Mouse (Mus musculus) stomach, embryonic 15.5 days (tissue): Measurements from ENCODE around the gene Npas1. TPM values are rescaled to one million over a fixed set of nuclear protein-coding genes. Genes with fewer than 3 reads are reported as not detected.
A peak's percentile ranks its signal among the peaks of the same experiment; 100 is the strongest.

Source experiments
- ATAC-seq: fragments of 200-750 bp; cut with Nextera tagmentation; 2 replicates; pipeline ENCODE4 v1.8.0; 2017; ENCODE audit warnings: low read depth, moderate number of reproducible peaks, moderate TSS enrichment; ENCODE audit not compliant: insufficient read depth, low FRiP score
- H3K27ac ChIP-seq: fragments of 300-500 bp; sonication (generic); 2 replicates; pipeline ENCODE4 v1.5.1; 2015; ENCODE audit warnings: mild to moderate bottlenecking, inconsistent platforms
- H3K27me3 ChIP-seq: fragments of 300-500 bp; sonication (generic); replicated peaks from 2 replicates; pipeline ENCODE4 v1.6.1; 2015; ENCODE audit warnings: inconsistent platforms
- H3K36me3 ChIP-seq: fragments of 300-500 bp; sonication (generic); 2 replicates; pipeline ENCODE4 v1.6.1; 2015; ENCODE audit warnings: inconsistent platforms
- H3K4me1 ChIP-seq: fragments of 300-500 bp; sonication (generic); 2 replicates; pipeline ENCODE4 v1.6.1; 2015; ENCODE audit warnings: inconsistent platforms
- H3K4me2 ChIP-seq: fragments of 300-500 bp; sonication (generic); 2 replicates; pipeline ENCODE4 v1.6.1; 2015; ENCODE audit warnings: mild to moderate bottlenecking, inconsistent platforms
- H3K4me3 ChIP-seq: fragments of 300-500 bp; sonication (generic); replicated peaks from 2 replicates; pipeline ENCODE4 v1.5.1; 2015; ENCODE audit warnings: inconsistent platforms
- H3K9ac ChIP-seq: fragments of 300-500 bp; sonication (generic); 2 replicates; pipeline ENCODE4 v1.6.1; 2015; ENCODE audit warnings: inconsistent platforms
- H3K9me3 ChIP-seq: fragments of 300-500 bp; sonication (generic); 2 replicates; pipeline ENCODE4 v1.6.1; 2016; ENCODE audit warnings: inconsistent platforms
- WGBS: fragments of 180-500 bp; shearing (Covaris S2); methylation state at CpG from one replicate; pipeline ENCODE4 v1.1.7; 2015; 5-methylcytosine and 5-hydroxymethylcytosine counted together
- polyA plus RNA-seq: library from polyadenylated mRNA; unstranded; fragments of >200 nt; fragmentation: Nextera tagmentation; extraction: Ambion mirVana; gene quantifications from 2 replicates; pipeline ENCODE4 v1.2.1, GENCODE M21; 2015

Npas1 gene
- polyA plus RNA-seq, 1 experiment from 2014 or later, result 0.33 TPM

- Histone ChIP-seq H3K9me3 (no peaks in the 10 kb centered on the region), H3K9ac (no peak overlapping the region), H3K4me1 (peaks cover 7% of the 10 kb centered on the region; the same call in 1 of the 2 replicates), H3K27me3 (no peaks in the 10 kb centered on the region), H3K36me3 (peaks cover 3% of the 10 kb centered on the region; the same call in 1 of the 2 replicates), H3K27ac (no peak overlapping the region), H3K4me2 (no peak overlapping the region), H3K4me3 (no peak overlapping the region)
- WGBS, result 69% methylated on average over 6 of the region's 6 CpGs
- ATAC-seq, result no peak
These were observed 25.9 kb downstream of the Npas1 start for GRCm38 (mm10) chr7:16451656-16452055.

- Histone ChIP-seq H3K4me1 (no peaks in the 10 kb centered on the region), H3K36me3 (no peaks in the 10 kb centered on the region), H3K4me3 (no peak overlapping the region), H3K27ac (no peak overlapping the region), H3K9me3 (no peaks in the 10 kb centered on the region), H3K9ac (no peak overlapping the region), H3K27me3 (no peaks in the 10 kb centered on the region), H3K4me2 (no peak overlapping the region)
- ATAC-seq, result no peak
These were observed 36.3 kb downstream of the Npas1 start for GRCm38 (mm10) chr7:16441241-16441640.

- 83% methylated on average over 9 of the region's 9 CpGs for WGBS
- Histone ChIP-seq H3K9me3 (no peaks in the 10 kb centered on the region), H3K4me2 (no peak overlapping the region), H3K27ac (no peak overlapping the region), H3K9ac (no peak overlapping the region), H3K36me3 (peaks cover 56% of the 10 kb centered on the region), H3K27me3 (no peaks in the 10 kb centered on the region), H3K4me1 (no peaks in the 10 kb centered on the region), H3K4me3 (no peak overlapping the region)
- ATAC-seq, result no peak
These were observed 42.4 kb downstream of the Npas1 start for GRCm38 (mm10) chr7:16435088-16435487.

- Histone ChIP-seq H3K27ac (no peak overlapping the region), H3K9ac (no peak overlapping the region), H3K27me3 (no peaks in the 10 kb centered on the region), H3K4me3 (no peak overlapping the region), H3K36me3 (peaks cover 73% of the 10 kb centered on the region), H3K4me2 (no peak overlapping the region), H3K9me3 (no peaks in the 10 kb centered on the region), H3K4me1 (no peaks in the 10 kb centered on the region)
- no peak for ATAC-seq
- WGBS, result 67% methylated on average over 3 of the region's 3 CpGs
These were observed 44.1 kb downstream of the Npas1 start for GRCm38 (mm10) chr7:16433352-16433971.

- no peak overlapping the region for H3K4me2 ChIP-seq
- H3K4me3 ChIP-seq, result no peak overlapping the region
- no peak overlapping the region for H3K9ac ChIP-seq
- H3K27me3 ChIP-seq, result no peaks in the 10 kb centered on the region
- peaks cover 79% of the 10 kb centered on the region for H3K36me3 ChIP-seq
- no peaks in the 10 kb centered on the region for H3K4me1 ChIP-seq
- H3K27ac ChIP-seq, result no peak overlapping the region
- peak; percentile 69 for ATAC-seq
- 56% methylated on average over 4 of the region's 4 CpGs for WGBS
- H3K9me3 ChIP-seq, result no peaks in the 10 kb centered on the region
These were observed 51.3 kb downstream of the Npas1 start for GRCm38 (mm10) chr7:16426129-16426729.

GRCm38 (mm10) chr7:16425721-16426120 lies 51.8 kb downstream of the Npas1 start:
- no peak overlapping the region for H3K4me2 ChIP-seq
- H3K4me3 ChIP-seq, result no peak overlapping the region
- 88% methylated on average over 10 of the region's 10 CpGs for WGBS
- H3K36me3 ChIP-seq, result peaks cover 79% of the 10 kb centered on the region
- no peaks in the 10 kb centered on the region for H3K4me1 ChIP-seq
- H3K27me3 ChIP-seq, result no peaks in the 10 kb centered on the region
- no peak overlapping the region for H3K27ac ChIP-seq
- no peak for ATAC-seq
- H3K9ac ChIP-seq, result no peak overlapping the region
- no peaks in the 10 kb centered on the region for H3K9me3 ChIP-seq

GRCm38 (mm10) chr7:16423731-16424130 lies 53.8 kb downstream of the Npas1 start:
- ATAC-seq, result no peak
- no peaks in the 10 kb centered on the region for H3K9me3 ChIP-seq
- no peak overlapping the region for H3K4me2 ChIP-seq
- no peak overlapping the region for H3K9ac ChIP-seq
- H3K36me3 ChIP-seq, result peaks cover 70% of the 10 kb centered on the region
- H3K4me3 ChIP-seq, result no peak overlapping the region
- 88% methylated on average over 9 of the region's 9 CpGs for WGBS
- H3K4me1 ChIP-seq, result no peaks in the 10 kb centered on the region
- no peaks in the 10 kb centered on the region for H3K27me3 ChIP-seq
- no peak overlapping the region for H3K27ac ChIP-seq

- Histone ChIP-seq H3K9me3 (no peaks in the 10 kb centered on the region), H3K27ac (no peak overlapping the region), H3K4me3 (no peak overlapping the region), H3K9ac (no peak overlapping the region), H3K36me3 (peaks cover 60% of the 10 kb centered on the region), H3K4me1 (no peaks in the 10 kb centered on the region), H3K4me2 (no peak overlapping the region), H3K27me3 (no peaks in the 10 kb centered on the region)
- ATAC-seq, result no peak
- WGBS, result 83% methylated on average over 18 of the region's 18 CpGs
These were observed 55.2 kb downstream of the Npas1 start for GRCm38 (mm10) chr7:16422222-16422856.

GRCm38 (mm10) chr7:16420493-16421118 lies 56.9 kb downstream of the Npas1 start:
- ATAC-seq, result peak; percentile 75
- H3K36me3 ChIP-seq, result peaks cover 54% of the 10 kb centered on the region
- H3K4me1 ChIP-seq, result no peaks in the 10 kb centered on the region
- H3K4me2 ChIP-seq, result no peak overlapping the region
- H3K9ac ChIP-seq, result no peak overlapping the region
- H3K4me3 ChIP-seq, result no peak overlapping the region
- 81% methylated on average over 8 of the region's 8 CpGs for WGBS
- peak overlapping the region; percentile 70 for H3K27ac ChIP-seq
- no peaks in the 10 kb centered on the region for H3K9me3 ChIP-seq
- no peaks in the 10 kb centered on the region for H3K27me3 ChIP-seq

GRCm38 (mm10) chr7:16418713-16419112 lies 58.8 kb downstream of the Npas1 start:
- H3K9me3 ChIP-seq, result no peaks in the 10 kb centered on the region
- H3K4me3 ChIP-seq, result no peak overlapping the region
- no peak overlapping the region for H3K27ac ChIP-seq
- no peak overlapping the region for H3K9ac ChIP-seq
- WGBS, result 84% methylated on average over 5 of the region's 5 CpGs
- no peaks in the 10 kb centered on the region for H3K27me3 ChIP-seq
- no peaks in the 10 kb centered on the region for H3K4me1 ChIP-seq
- H3K4me2 ChIP-seq, result no peak overlapping the region
- H3K36me3 ChIP-seq, result peaks cover 40% of the 10 kb centered on the region
- ATAC-seq, result no peak

- Histone ChIP-seq H3K9me3 (no peaks in the 10 kb centered on the region), H3K27ac (no peak overlapping the region), H3K27me3 (no peaks in the 10 kb centered on the region), H3K36me3 (peaks cover 35% of the 10 kb centered on the region), H3K9ac (no peak overlapping the region), H3K4me2 (no peak overlapping the region), H3K4me3 (no peak overlapping the region), H3K4me1 (peaks cover 7% of the 10 kb centered on the region; the same call in 1 of the 2 replicates)
- 85% methylated on average over 10 of the region's 10 CpGs for WGBS
- no peak for ATAC-seq
These were observed 60.3 kb downstream of the Npas1 start for GRCm38 (mm10) chr7:16417141-16417771.

- Histone ChIP-seq H3K4me3 (no peak overlapping the region), H3K4me2 (no peak overlapping the region), H3K9ac (no peak overlapping the region), H3K36me3 (peaks cover 19% of the 10 kb centered on the region), H3K27ac (peak overlapping the region; percentile 67), H3K9me3 (no peaks in the 10 kb centered on the region), H3K4me1 (peaks cover 10% of the 10 kb centered on the region), H3K27me3 (no peaks in the 10 kb centered on the region)
- ATAC-seq, result peak; percentile 85
- 70% methylated on average over 3 of the region's 3 CpGs for WGBS
These were observed 62.1 kb downstream of the Npas1 start for GRCm38 (mm10) chr7:16415426-16415825.
